Mouse (Mus musculus) cerebellum, adult 2 months (tissue): ENCODE measurements at regions not wholly inside any gene's neighbourhood (a gene's known extent, or its start where the extent isn't known, plus 50 kb on each side); places are given as distances from the start of the nearest gene placed in this dataset.

Experiments used
- DNase-seq, 2 experiments: peaks; one replicate each; pipeline ENCODE4 v3.0.0; 2021
- H3K27ac ChIP-seq: fragments of 200-500 bp; 2 replicates; pipeline ENCODE4 v1.5.1; 2012; ENCODE audit warnings: low read length, control low read depth, inconsistent platforms; ENCODE audit not compliant: insufficient read depth
- H3K27me3 ChIP-seq: fragments of 200-500 bp; 2 replicates; pipeline ENCODE4 v1.6.1; 2012; ENCODE audit warnings: inconsistent platforms, mild to moderate bottlenecking, low read length, moderate library complexity; ENCODE audit not compliant: control insufficient read depth, insufficient read depth
- H3K4me1 ChIP-seq: fragments of 200-500 bp; 2 replicates; pipeline ENCODE4 v1.6.1; 2011; ENCODE audit warnings: low read length; ENCODE audit not compliant: control insufficient read depth, insufficient read depth
- H3K4me3 ChIP-seq: fragments of 200-500 bp; replicated peaks from 2 replicates; pipeline ENCODE3; 2011; ENCODE audit warnings: mild to moderate bottlenecking, low read depth, low read length, control low read depth; ENCODE audit not compliant: insufficient read depth
- CTCF ChIP-seq: fragments of 200-500 bp; IDR thresholded peaks from 2 replicates; pipeline ENCODE4 v1.5.1; 2011; ENCODE audit warnings: low read depth, mild to moderate bottlenecking, control low read depth, low read length, moderate library complexity, borderline replicate concordance; ENCODE audit not compliant: insufficient read depth
- POLR2A ChIP-seq: fragments of 200-500 bp; IDR thresholded peaks from 2 replicates; pipeline ENCODE4 v1.6.1; 2011; ENCODE audit warnings: low read length, control low read depth, borderline replicate concordance; ENCODE audit not compliant: insufficient read depth
- WGBS: fragments of 180-500 bp; shearing (Covaris S2); methylation state at CpG from one replicate; pipeline ENCODE4 v1.1.7; 2018; 5-methylcytosine and 5-hydroxymethylcytosine counted together

- WGBS, result 77% methylated on average over 3 of the region's 3 CpGs
- Histone ChIP-seq H3K4me1 (no peaks in the 10 kb centered on the region), H3K27me3 (no peaks in the 10 kb centered on the region), H3K27ac (no peak overlapping the region), H3K4me3 (no peak overlapping the region)
- no peak for DNase-seq
- TF ChIP-seq CTCF (no peak), POLR2A (no peak)
Measured at GRCm38 (mm10) chr17:9870237-9870636, 200.7 kb upstream of the Pabpc6 start.

DNA sequence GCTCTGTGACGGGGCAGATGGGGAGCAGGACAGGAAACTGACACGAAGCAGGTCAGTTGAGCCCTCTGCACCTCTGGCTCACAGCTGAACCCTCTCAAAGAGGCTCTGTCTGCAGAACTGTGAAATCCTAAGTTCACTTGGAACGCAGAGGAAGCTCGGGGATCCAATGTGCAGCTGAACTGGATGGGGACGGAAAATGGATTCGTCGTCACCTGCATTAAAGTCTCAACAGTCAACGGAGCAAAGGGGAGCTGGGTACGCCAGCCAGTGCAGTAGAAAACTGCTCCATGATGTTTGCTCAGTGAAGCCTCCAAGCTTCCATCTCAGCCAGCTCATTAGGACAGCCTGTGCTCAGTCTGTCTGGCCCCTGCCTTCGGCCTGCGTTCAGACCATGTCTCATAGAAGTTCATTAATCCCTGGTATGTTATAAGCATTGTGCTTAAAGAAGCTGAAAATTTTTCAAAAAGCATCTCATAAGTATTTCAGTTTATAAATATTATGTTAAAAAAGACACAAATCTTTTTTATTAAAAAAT, 199.3 kb upstream of the Pabpc6 start:
- Histone ChIP-seq H3K27me3 (no peaks in the 10 kb centered on the region), H3K4me3 (no peak overlapping the region), H3K27ac (no peak overlapping the region), H3K4me1 (no peaks in the 10 kb centered on the region)
- WGBS, result 86% methylated on average over 11 of the region's 11 CpGs
- no peak for DNase-seq
- no peak for TF ChIP-seq CTCF
- TF ChIP-seq POLR2A, result no peak

GRCm38 (mm10) chr17:9864254-9864653, 194.7 kb upstream of the Pabpc6 start:
- no peaks in the 10 kb centered on the region for H3K27me3 ChIP-seq
- no peak for DNase-seq
- H3K4me1 ChIP-seq, result no peaks in the 10 kb centered on the region
- no peak for TF ChIP-seq POLR2A
- no peak for TF ChIP-seq CTCF
- WGBS, result 84% methylated on average over 10 of the region's 10 CpGs
- H3K27ac ChIP-seq, result no peak overlapping the region
- no peak overlapping the region for H3K4me3 ChIP-seq

DNA sequence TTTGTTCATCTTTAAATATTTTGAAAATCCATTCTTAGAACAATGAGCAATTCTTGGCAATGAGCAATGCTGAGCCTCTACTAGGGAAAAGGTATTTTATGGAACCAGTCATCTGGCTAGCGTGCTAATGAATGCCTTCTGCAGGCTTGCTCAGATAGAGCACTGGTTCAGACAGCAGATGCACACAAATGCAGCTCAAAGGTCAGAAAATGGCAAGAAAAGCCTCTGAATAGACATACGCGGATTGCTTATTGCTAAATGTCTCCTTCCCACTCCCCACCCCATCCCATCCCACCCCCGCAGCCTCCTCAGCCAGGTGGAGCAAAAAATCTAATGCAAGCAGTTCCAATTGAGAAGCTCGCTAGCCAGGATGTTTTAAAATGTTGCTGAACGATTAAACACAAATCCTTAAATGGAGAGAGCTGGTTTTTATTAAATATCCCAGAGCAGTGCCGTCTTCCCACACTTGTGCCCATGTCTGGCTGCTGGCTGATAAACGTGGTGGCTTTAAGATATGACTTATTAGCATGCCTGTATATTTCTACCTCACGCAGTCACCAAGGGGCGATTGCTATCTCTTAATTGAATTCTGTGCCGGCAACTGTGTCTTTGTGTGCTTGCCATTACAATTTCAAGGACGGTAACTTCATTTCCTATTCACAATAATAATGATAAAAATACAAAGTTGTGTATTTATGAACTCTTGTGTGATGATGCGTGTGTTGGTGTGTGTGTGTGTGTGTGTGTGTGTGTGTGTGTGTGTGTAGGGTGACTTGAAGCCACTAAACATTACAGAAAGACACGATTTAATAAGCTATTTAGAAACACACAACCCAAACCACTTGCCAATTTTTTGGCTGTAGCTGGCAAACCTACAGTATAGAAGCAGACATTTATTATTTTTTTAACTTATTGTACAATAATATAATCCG, 192.7 kb upstream of the Pabpc6 start:
- no peak overlapping the region for H3K4me3 ChIP-seq
- no peak for TF ChIP-seq POLR2A
- TF ChIP-seq CTCF, result no peak
- H3K27ac ChIP-seq, result no peak overlapping the region
- no peak for DNase-seq
- H3K27me3 ChIP-seq, result no peaks in the 10 kb centered on the region
- no peaks in the 10 kb centered on the region for H3K4me1 ChIP-seq
- 71% methylated on average over 15 of the region's 15 CpGs for WGBS

DNA sequence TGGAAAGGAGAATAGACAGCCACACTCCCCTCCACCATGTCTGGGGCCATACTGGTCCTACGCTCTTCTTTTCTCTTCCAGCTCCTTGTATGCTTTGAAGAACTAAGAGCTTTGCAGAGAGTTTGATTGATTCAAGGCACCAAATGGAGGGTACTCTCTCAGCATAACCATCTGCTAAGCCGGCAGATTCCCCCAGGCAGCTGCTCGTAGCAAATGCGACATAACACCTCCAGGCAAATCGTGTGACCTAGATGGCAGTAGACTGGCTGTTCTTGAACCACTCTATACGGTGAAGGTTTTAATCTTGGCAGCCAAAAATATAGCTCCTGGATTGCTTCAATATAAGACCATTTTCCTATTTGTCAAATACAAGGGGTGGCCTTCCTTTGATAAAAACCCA, 191.8 kb upstream of the Pabpc6 start:
- WGBS, result 76% methylated on average over 6 of the region's 6 CpGs
- TF ChIP-seq POLR2A (no peak), CTCF (no peak)
- Histone ChIP-seq H3K27me3 (no peaks in the 10 kb centered on the region), H3K4me3 (no peak overlapping the region), H3K4me1 (no peaks in the 10 kb centered on the region), H3K27ac (no peak overlapping the region)
- DNase-seq, result no peak

DNA sequence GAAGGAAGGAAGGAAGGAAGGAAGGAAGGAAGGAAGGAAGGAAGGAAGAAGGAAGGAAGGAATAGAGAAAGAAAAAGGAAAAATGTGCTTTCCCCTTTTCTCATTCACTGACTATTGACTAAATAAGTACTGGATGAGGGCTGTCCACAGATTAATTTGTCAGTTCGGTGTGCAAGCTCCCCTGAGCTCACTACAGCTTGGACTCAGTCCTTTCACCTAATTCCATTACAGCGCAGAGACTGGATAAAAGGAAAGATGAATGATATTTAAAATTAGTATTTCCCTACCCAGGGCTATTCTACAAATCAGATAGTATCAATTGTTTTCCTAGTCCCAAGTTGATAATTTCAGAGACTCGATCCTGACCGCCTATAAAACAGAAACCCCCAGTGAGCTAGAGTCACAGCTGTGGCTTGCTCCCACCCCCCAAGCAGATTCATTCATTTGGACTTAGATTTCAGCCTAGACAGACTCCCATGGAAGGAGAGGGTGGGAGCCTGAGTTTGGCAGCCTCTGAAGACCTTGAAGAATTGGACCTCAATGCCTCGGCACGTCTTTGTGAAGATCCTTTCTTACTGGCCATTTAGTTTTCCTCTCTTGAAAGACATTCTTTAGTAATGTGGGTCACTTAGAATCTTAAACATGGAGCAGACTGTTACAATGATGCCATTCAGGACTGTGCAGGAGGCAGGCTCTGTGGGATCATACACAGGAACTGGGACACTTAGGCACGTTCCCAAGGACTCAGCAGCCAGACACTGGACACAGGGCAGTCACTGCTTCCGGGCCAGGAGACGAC, 179.2 kb upstream of the Pabpc6 start:
- H3K27me3 ChIP-seq, result no peaks in the 10 kb centered on the region
- H3K27ac ChIP-seq, result no peak overlapping the region
- TF ChIP-seq POLR2A (no peak), CTCF (no peak)
- DNase-seq, result peak in 1 of 2 experiments; percentile 18
- 32% methylated on average over 9 of the region's 9 CpGs for WGBS
- H3K4me1 ChIP-seq, result no peaks in the 10 kb centered on the region
- H3K4me3 ChIP-seq, result no peak overlapping the region

DNA sequence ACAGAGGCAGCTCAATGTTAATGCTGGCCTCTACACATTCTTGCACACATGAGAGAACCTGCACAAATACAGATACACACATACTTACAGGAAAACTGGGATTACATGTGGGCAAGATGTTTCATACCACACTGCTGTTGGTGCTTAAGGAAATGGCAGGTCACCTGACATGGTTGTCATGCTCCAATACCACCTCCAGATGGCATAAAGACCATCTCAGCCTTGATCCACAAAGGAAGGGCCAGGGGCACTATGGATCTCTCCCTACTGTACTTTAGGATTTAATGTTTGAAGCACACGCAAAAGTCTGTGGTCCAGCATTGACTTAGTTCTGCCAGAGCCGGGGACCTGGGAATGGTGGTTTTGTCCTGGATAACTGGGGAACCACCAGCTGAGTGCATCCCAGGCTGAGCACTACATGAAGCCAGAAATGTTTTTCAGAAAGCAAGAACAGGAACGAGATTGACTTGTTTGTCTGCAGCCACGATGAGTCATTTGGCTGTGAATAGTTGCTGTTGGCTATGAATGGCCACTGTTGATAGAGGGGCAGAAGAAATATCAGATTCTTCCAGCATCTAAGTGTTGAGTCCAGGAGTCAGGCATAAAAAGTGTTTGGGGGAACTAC, 176.0 kb upstream of the Pabpc6 start:
- peak in 1 of 2 experiments; percentile 25 for DNase-seq
- no peak for TF ChIP-seq POLR2A
- peak; percentile 28; the same call in 1 of the 2 replicates for TF ChIP-seq CTCF
- WGBS, result 25% methylated on average over 4 of the region's 4 CpGs
- no peaks in the 10 kb centered on the region; the same call in 1 of the 2 replicates for H3K27me3 ChIP-seq
- no peaks in the 10 kb centered on the region for H3K4me1 ChIP-seq
- H3K27ac ChIP-seq, result 0 out of 2 replicates have a peak overlapping the region, but pooled peaks have one; percentile 7
- H3K4me3 ChIP-seq, result no peak overlapping the region
